Mouse (Mus musculus) G1E-ER4 (cell line): ENCODE data around the gene Pacs2. TPM values are rescaled to one million over a fixed set of nuclear protein-coding genes. Genes with fewer than 3 reads are reported as not detected.
A peak's percentile ranks its signal among the peaks of the same experiment; 100 is the strongest.

Experiments used
- GATA1 ChIP-seq: IDR thresholded peaks from one replicate; pipeline ENCODE4 v1.8.0; 2012; ENCODE audit warnings: low read length, inconsistent platforms
- polyA plus RNA-seq: library from polyadenylated mRNA; stranded (reverse); fragments of >175 nt; gene quantifications from 2 replicates; pipeline ENCODE4 v1.2.3, GENCODE M21; 2012

Gene Pacs2
- polyA plus RNA-seq, 1 experiment = 24.7 TPM

DNA sequence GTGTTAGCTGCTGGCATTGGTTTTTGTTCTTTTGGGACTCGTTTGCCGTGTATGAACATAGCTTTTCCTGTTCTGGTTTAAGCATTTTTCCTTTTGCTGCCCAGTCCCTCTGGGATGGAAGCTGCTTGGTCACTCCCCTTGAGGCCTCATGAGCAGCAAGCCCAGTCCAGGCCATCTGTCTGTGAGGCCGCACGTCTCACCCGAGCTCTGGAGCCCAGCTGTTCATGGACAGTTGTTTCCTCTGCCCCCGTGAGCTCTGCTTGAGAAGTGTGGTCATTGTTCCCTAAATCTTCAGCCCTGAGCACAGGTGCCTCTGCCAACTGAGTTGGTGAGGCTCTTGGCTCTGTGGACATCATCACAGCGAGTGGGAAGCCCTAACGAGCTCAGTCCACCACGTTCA, 14.6 kb downstream of the Pacs2 start:
- TF ChIP-seq GATA1 = no peak

DNA sequence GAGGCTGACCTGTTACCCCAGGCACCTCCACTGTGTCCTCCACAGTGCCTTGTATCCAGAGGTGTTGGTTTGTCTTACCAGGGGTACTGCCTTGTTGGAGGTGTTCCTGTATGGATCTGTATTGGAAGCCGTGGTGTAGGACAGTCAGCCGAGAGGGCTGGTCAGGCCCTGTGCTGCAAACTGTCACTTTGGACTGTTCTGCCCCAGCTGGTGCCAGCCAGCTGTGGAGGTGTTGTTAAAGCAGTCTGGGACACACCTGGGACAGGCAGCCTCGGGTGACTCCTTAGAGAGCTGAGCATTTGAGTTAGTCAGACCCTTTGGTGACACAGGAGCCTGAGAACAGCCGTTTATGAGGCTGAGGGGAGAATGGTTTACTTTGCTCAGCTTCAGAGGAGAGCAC, 15.7 kb downstream of the Pacs2 start:
- no peak for TF ChIP-seq GATA1

DNA sequence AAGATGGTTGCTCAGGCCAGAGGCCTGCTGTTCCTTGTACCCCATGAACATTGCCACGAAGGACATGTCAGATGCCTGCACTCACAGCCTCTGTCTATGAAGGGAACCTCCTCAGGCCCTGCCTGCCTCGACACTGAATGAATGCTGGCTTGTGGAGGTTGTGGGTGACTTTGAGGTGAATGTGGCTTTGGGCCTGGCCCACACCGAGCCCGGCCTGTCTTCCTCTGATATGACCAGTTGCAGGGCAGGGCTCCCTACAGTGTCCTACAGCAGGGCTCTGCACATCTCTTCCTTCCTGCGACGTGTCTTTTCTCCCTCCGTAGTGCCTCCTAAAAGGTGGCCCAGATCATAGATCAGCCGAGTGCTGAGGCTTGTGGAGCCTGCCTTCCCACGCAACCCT, 16.7 kb downstream of the Pacs2 start:
- TF ChIP-seq GATA1 = no peak

GRCm38 (mm10) chr12:113031441-113031840, 17.1 kb downstream of the Pacs2 start:
- no peak for TF ChIP-seq GATA1

- TF ChIP-seq GATA1 = no peak
Measured at GRCm38 (mm10) chr12:113032296-113033250, 18.3 kb downstream of the Pacs2 start.

DNA sequence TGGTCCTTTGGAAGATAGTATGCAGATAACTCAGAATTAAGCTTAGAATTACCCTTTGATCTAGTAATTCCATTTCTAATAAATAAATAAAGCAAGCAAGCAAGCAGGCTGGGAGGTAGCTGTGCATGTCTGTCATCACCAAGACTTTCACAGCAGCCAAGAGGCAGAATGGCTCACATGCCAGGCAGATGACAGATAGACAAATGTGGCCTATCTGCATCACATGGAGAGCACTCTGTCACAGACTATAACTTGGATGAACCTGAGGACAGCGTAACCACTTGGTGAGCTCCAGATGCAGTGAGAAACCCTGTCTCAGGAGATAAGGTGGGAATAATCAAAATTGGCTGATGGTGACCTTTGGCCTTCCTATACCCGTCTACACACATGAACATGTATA, 20.8 kb downstream of the Pacs2 start:
- no peak for TF ChIP-seq GATA1

GRCm38 (mm10) chr12:113036996-113037395, 22.7 kb downstream of the Pacs2 start:
- TF ChIP-seq GATA1 = no peak

DNA sequence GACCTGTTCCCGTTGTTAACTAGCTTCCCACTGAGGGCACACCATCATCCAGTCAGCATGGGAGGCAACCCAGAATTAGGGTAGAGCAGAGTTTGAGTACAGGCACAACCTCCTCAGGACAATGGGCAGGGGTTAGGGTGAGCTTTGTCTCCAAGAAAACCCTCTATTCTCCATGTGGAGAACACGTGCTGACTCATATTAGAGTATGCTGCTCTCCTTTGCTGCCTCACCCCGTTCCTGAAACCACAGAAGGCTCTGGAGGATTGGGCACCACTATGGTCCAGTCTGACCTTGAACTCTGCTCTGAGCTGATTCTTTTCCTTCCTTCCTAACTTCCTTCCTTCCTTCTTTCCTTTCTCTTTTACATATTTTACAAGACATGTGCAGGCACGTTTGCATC, 24.1 kb downstream of the Pacs2 start:
- no peak for TF ChIP-seq GATA1

DNA sequence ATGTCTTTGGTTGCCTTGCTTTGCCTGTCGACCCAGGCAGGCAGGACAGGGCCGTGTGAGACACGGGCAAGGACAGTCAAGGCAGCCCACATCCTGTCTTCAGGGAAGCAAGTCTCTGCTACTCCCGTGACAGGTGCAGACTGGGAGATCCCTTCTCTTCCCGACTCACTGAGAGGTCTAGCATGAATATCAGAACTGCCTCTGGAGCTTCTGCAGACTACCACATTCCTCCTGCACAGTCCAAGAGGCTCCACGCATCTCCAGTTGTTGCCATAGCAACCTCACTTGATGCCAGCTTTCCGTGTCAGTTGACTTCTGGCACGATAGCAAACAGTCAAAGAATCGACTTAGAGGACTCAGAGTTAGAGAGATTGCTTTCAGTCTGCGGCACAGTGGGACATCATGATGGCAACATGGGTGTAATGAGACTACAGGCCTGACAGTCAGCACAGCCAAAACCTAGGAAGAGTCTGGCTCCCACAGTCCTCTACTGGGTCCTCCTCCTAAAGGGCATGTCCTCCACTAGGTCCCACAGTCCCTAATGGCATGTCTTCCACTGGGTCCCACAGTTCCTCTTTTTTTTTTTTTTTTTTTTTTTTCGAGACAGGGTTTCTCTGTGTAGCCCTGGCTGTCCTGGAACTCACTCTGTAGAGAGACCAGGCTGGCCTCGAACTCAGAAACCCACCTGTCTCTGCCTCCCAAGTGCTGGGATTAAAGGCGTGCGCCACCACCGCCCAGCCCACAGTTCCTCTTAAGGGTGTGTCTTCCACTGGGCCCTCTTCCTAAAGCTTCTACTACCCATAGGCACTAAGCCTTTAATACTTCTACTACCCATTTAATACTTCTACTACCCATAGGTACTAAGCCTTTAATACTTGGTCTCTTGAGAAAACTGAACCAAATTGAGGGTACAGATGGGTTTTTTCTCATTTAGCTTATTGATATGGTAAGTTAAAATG, 27.5 kb downstream of the Pacs2 start:
- no peak for TF ChIP-seq GATA1

- TF ChIP-seq GATA1 = peak; percentile 44
Measured at GRCm38 (mm10) chr12:113042543-113042942, 28.2 kb downstream of the Pacs2 start.

- TF ChIP-seq GATA1 = no peak
Measured at GRCm38 (mm10) chr12:113044916-113045677, 30.8 kb downstream of the Pacs2 start.

DNA sequence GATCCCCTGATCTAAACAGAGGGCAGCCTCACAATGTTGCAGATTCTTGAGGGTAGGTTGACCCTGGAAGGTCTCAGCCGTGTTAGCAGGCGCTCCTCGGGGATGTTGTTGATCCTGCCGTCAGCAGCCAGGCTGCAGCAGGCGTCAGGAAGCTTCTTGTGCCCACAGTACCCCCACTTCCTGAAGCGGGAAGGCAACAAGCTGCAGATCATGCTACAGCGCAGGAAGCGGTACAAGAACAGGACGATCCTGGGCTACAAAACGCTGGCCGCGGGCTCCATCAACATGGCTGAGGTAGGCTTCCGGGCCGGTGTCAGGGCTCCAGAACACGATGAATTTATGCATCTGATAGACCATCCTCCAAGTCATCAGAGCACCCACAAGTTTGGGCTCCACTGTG, 32.6 kb downstream of the Pacs2 start:
- TF ChIP-seq GATA1 = no peak

DNA sequence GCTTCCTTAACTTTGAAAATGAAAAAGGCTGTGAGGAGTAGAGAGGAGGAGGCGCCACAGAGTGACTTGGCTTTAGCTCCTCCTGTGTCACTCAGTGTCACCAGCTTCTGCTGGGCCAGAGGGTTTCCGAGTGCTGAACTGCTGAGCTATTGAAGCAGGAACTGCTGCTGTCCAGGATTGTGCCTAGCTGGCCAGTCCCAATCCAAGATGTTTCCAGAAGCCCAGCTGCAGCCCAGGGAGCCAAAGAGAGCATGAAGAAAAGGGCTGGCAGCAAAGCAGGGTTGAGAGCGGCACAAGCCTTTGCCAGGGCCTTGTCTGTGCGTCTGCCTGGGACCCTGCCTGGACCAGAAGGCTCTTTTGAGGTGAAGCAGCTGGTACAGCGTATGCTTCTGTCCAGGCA, 33.8 kb downstream of the Pacs2 start:
- TF ChIP-seq GATA1 = no peak

DNA sequence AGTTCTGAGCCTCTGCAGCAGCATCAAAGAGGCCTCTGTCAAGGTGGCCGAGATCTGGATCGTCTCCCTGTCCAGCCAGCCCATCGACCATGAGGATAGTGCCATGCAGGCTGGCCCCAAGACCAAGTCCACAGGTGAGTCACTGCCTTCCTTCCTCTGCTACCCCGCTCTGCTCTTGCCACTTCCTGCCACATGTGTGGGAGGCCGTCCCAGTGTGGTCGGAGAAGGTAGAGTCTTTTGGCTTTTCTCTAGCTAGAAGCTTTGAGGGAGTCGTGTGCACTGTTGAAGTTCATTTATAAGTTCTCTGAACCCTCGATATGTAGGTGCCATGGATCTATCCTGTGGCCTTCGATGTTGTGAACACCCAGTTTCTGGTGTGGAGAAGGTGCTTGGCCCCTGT, 35.5 kb downstream of the Pacs2 start:
- no peak for TF ChIP-seq GATA1

DNA sequence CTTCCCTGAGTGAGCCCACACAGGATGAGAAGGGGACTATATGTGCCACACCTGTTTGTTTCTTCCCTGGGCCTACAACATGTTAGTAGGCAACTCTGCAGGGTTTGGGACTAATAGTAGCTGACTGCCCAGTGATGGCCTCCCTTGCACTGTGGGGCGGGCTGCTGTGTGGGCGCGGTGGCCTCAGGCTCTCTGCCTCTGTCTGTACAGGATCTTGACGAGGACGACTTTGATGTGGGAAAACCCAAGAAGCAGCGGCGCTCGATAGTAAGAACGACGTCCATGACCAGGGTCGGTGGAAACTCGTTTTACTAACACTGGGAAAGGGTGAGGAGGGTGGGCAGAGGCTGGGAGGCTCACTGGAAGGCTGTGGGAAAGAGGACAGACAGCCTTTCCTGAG, 36.4 kb downstream of the Pacs2 start:
- no peak for TF ChIP-seq GATA1
